Mouse (Mus musculus) myocyte (in vitro differentiated cells): ENCODE results near the gene Ranbp6.

Source experiments
- CEBPB ChIP-seq: IDR thresholded peaks from 2 replicates; pipeline ENCODE4 v1.6.1; 2011; ENCODE audit warnings: mild to moderate bottlenecking, moderate library complexity; ENCODE audit not compliant: poor library complexity, insufficient read depth, severe bottlenecking
- E2F4 ChIP-seq: IDR thresholded peaks from one replicate; pipeline ENCODE4 v1.6.1; 2011; ENCODE audit warnings: mild to moderate bottlenecking, control low read depth, moderate library complexity; ENCODE audit not compliant: insufficient read depth
- MAX ChIP-seq: IDR thresholded peaks from one replicate; pipeline ENCODE4 v1.6.1; 2011; ENCODE audit warnings: low read depth, mild to moderate bottlenecking, control low read depth
- POLR2A ChIP-seq: IDR thresholded peaks from one replicate; pipeline ENCODE4 v1.6.1; 2011; ENCODE audit warnings: low read depth, mild to moderate bottlenecking, control low read depth, moderate library complexity; ENCODE audit not compliant: insufficient read length

DNA sequence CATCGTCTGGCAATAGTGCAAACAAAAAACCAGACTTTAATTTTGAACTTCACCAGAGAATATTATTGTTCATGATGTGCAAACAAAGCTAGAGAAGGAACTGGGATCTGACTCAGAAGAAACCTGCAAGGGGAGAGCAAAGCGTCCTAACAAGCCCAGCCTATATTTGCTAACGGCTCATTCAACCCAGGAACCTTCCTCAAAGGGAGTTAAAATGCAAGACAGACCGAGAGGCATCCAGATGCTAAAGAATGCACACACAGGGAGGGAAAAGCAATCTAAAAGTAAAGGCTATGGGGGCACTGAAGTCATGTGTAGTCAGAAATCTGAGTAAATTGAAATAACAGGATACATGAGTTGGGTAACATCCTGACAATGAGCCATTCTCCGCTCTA lies 30.9 kb upstream of the Ranbp6 start:
- TF ChIP-seq POLR2A: no peak
- no peak for TF ChIP-seq E2F4
- TF ChIP-seq MAX: no peak
- no peak for TF ChIP-seq CEBPB
